Mouse (Mus musculus) liver, embryonic 11.5 days (tissue): ENCODE data around the gene Pdzk1ip1. TPM values are rescaled to one million over a fixed set of nuclear protein-coding genes. Genes with fewer than 3 reads are reported as not detected.

Experiments
- ATAC-seq: fragments of 200-750 bp; cut with Nextera tagmentation; replicated peaks from 2 replicates; pipeline ENCODE4 v1.8.0; 2017; ENCODE audit warnings: moderate number of reproducible peaks, mild to moderate bottlenecking, moderate TSS enrichment, moderate library complexity; ENCODE audit not compliant: low FRiP score
- DNase-seq: peaks from one replicate; pipeline ENCODE4 v3.0.0-alpha.2; 2017; ENCODE audit warnings: low spot score
- H3K27ac ChIP-seq: fragments of 300-500 bp; sonication (generic); 2 replicates; pipeline ENCODE4 v1.5.1; 2014; ENCODE audit warnings: mild to moderate bottlenecking, low read depth, low read length, control low read depth
- H3K27me3 ChIP-seq: fragments of 300-500 bp; sonication (generic); replicated peaks from 2 replicates; pipeline ENCODE4 v1.6.1; 2014; ENCODE audit warnings: low read length, mixed read lengths; ENCODE audit not compliant: control insufficient read depth, insufficient read depth
- H3K36me3 ChIP-seq: fragments of 300-500 bp; sonication (generic); 2 replicates; pipeline ENCODE4 v1.6.1; 2014; ENCODE audit warnings: mild to moderate bottlenecking, low read length, moderate library complexity, mixed read lengths; ENCODE audit not compliant: control insufficient read depth, insufficient read depth
- H3K4me1 ChIP-seq: fragments of 300-500 bp; sonication (generic); replicated peaks from 2 replicates; pipeline ENCODE4 v1.6.1; 2014; ENCODE audit warnings: low read length, mixed read lengths; ENCODE audit not compliant: control insufficient read depth, insufficient read depth
- H3K4me2 ChIP-seq: fragments of 300-500 bp; sonication (generic); 2 replicates; pipeline ENCODE4 v1.6.1; 2014; ENCODE audit warnings: mild to moderate bottlenecking, control low read depth, moderate library complexity
- H3K4me3 ChIP-seq: fragments of 300-500 bp; sonication (generic); 2 replicates; pipeline ENCODE4 v1.5.1; 2014; ENCODE audit warnings: low read depth, low read length, control low read depth
- H3K9ac ChIP-seq: fragments of 300-500 bp; sonication (generic); 2 replicates; pipeline ENCODE4 v1.6.1; 2014; ENCODE audit warnings: low read depth, low read length, control low read depth
- H3K9me3 ChIP-seq: fragments of 300-500 bp; sonication (generic); 2 replicates; pipeline ENCODE4 v1.6.1; 2016; ENCODE audit warnings: low read length, inconsistent platforms, mixed read lengths; ENCODE audit not compliant: control insufficient read depth
- WGBS: fragments of 180-500 bp; shearing (Covaris S2); extraction: QIAGEN DNeasy Blood & Tissue Kit; methylation state at CpG from one replicate; pipeline ENCODE4 v1.1.7; 2014; 5-methylcytosine and 5-hydroxymethylcytosine counted together
- polyA plus RNA-seq: library from polyadenylated mRNA; unstranded; fragments of >200 nt; fragmentation: Nextera tagmentation; extraction: Ambion mirVana; gene quantifications from 2 replicates; pipeline ENCODE4 v1.2.1, GENCODE M21; 2014

Pdzk1ip1 gene
- polyA plus RNA-seq: 24.2 and 25.8 TPM in 2 replicates

- Histone ChIP-seq H3K9ac (peak within 1 kb of the TSS; percentile 32), H3K4me1 (peaks cover 24% of the 10 kb centered on the region), H3K27ac (0 out of 2 replicates have a peak within 1 kb of the TSS, but pooled peaks have one; percentile 38), H3K4me2 (peak within 1 kb of the TSS; percentile 28), H3K9me3 (no peaks in the 10 kb centered on the region), H3K4me3 (peak within 1 kb of the TSS; percentile 28), H3K36me3 (no peaks in the 10 kb centered on the region), H3K27me3 (peaks cover 4% of the 10 kb centered on the region)
- ATAC-seq: peak; percentile 30; the same call in 1 of the 2 replicates
- no peak for DNase-seq
- WGBS: 40% methylated on average over 11 of the region's 11 CpGs
Measured at GRCm38 (mm10) chr4:115088611-115089338, at the start of gene Pdzk1ip1. Gene Pdzk1ip1, plus strand, starts transcription at chr4:115088708.

GRCm38 (mm10) chr4:115045621-115046020, 42.9 kb upstream of the Pdzk1ip1 start:
- Histone ChIP-seq H3K27ac (no peak overlapping the region), H3K4me1 (peaks cover 26% of the 10 kb centered on the region), H3K36me3 (peaks cover 11% of the 10 kb centered on the region), H3K4me3 (no peak overlapping the region), H3K4me2 (no peak overlapping the region), H3K9me3 (no peaks in the 10 kb centered on the region), H3K9ac (no peak overlapping the region), H3K27me3 (0 out of 2 replicates have a peak, but pooled peaks cover 2% of the 10 kb centered on the region)
- DNase-seq: no peak
- ATAC-seq: no peak
- WGBS: 83% methylated on average over 3 of the region's 3 CpGs

GRCm38 (mm10) chr4:115047750-115048149, 40.8 kb upstream of the Pdzk1ip1 start:
- peak; percentile 82 for DNase-seq
- Histone ChIP-seq H3K4me1 (peaks cover 36% of the 10 kb centered on the region), H3K9me3 (no peaks in the 10 kb centered on the region), H3K36me3 (no peaks in the 10 kb centered on the region), H3K4me2 (peak overlapping the region; percentile 80), H3K9ac (peak overlapping the region; percentile 72), H3K4me3 (peak overlapping the region; percentile 41), H3K27me3 (peaks cover 2% of the 10 kb centered on the region; the same call in 1 of the 2 replicates), H3K27ac (peak overlapping the region; percentile 92)
- WGBS: 4% methylated on average over 5 of the region's 5 CpGs
- peak; percentile 77 for ATAC-seq

GRCm38 (mm10) chr4:115048190-115048589, 40.3 kb upstream of the Pdzk1ip1 start:
- peak overlapping the region; percentile 41 for H3K4me3 ChIP-seq
- peak overlapping the region; percentile 72 for H3K9ac ChIP-seq
- H3K4me1 ChIP-seq: peaks cover 40% of the 10 kb centered on the region
- no peaks in the 10 kb centered on the region for H3K36me3 ChIP-seq
- no peak for DNase-seq
- peaks cover 2% of the 10 kb centered on the region; the same call in 1 of the 2 replicates for H3K27me3 ChIP-seq
- 32% methylated on average over 8 of the region's 8 CpGs for WGBS
- peak; percentile 85 for ATAC-seq
- H3K4me2 ChIP-seq: peak overlapping the region; percentile 80
- no peaks in the 10 kb centered on the region for H3K9me3 ChIP-seq
- H3K27ac ChIP-seq: peak overlapping the region; percentile 92

- no peaks in the 10 kb centered on the region for H3K9me3 ChIP-seq
- no peaks in the 10 kb centered on the region for H3K36me3 ChIP-seq
- 76% methylated on average over 5 of the region's 5 CpGs for WGBS
- ATAC-seq: no peak
- H3K9ac ChIP-seq: no peak overlapping the region
- no peak for DNase-seq
- H3K4me3 ChIP-seq: no peak overlapping the region
- peaks cover 16% of the 10 kb centered on the region for H3K27me3 ChIP-seq
- H3K4me2 ChIP-seq: no peak overlapping the region
- peaks cover 52% of the 10 kb centered on the region for H3K4me1 ChIP-seq
- H3K27ac ChIP-seq: no peak overlapping the region
Measured at GRCm38 (mm10) chr4:115051245-115051644, 37.3 kb upstream of the Pdzk1ip1 start.

GRCm38 (mm10) chr4:115052343-115053005, 36.0 kb upstream of the Pdzk1ip1 start:
- Histone ChIP-seq H3K36me3 (no peaks in the 10 kb centered on the region), H3K9ac (peak overlapping the region; percentile 69), H3K27me3 (peaks cover 20% of the 10 kb centered on the region), H3K27ac (peak overlapping the region; percentile 23), H3K4me2 (peak overlapping the region; percentile 70), H3K4me1 (peaks cover 48% of the 10 kb centered on the region), H3K9me3 (no peaks in the 10 kb centered on the region), H3K4me3 (peak overlapping the region; percentile 43)
- DNase-seq: peak; percentile 70
- 3% methylated on average over 36 of the region's 36 CpGs for WGBS
- peak; percentile 10; the same call in 1 of the 2 replicates for ATAC-seq

- Histone ChIP-seq H3K4me2 (peak overlapping the region; percentile 4; the same call in 1 of the 2 replicates), H3K27ac (peak overlapping the region; percentile 98), H3K4me3 (no peak overlapping the region)
Measured at GRCm38 (mm10) chr4:115055044-115055443, 33.5 kb upstream of the Pdzk1ip1 start.

GRCm38 (mm10) chr4:115055691-115056090, 32.8 kb upstream of the Pdzk1ip1 start:
- Histone ChIP-seq H3K9me3 (no peaks in the 10 kb centered on the region), H3K27me3 (peaks cover 33% of the 10 kb centered on the region), H3K9ac (peak overlapping the region; percentile 98), H3K4me3 (peak overlapping the region; percentile 77), H3K4me1 (peaks cover 26% of the 10 kb centered on the region), H3K27ac (peak overlapping the region; percentile 98), H3K4me2 (peak overlapping the region; percentile 88), H3K36me3 (no peaks in the 10 kb centered on the region)
- ATAC-seq (no peak), DNase-seq (no peak)
- WGBS: 37% methylated on average over 3 of the region's 3 CpGs

More at GRCm38 (mm10) chr4:115055044-115055443, 33.5 kb upstream of the Pdzk1ip1 start:
- Histone ChIP-seq H3K9me3 (no peaks in the 10 kb centered on the region), H3K27me3 (peaks cover 26% of the 10 kb centered on the region), H3K9ac (0 out of 2 replicates have a peak overlapping the region, but pooled peaks have one; percentile 3), H3K36me3 (no peaks in the 10 kb centered on the region), H3K4me1 (peaks cover 26% of the 10 kb centered on the region)
- 23% methylated on average over 2 of the region's 2 CpGs for WGBS
- DNase-seq: no peak
- no peak for ATAC-seq
